Mouse (Mus musculus) forebrain, embryonic 11.5 days (tissue): Measurements from ENCODE around the gene Gm42417. TPM values are rescaled to one million over a fixed set of nuclear protein-coding genes. Genes with fewer than 3 reads are reported as not detected.
A peak's percentile ranks its signal among the peaks of the same experiment; 100 is the strongest.
"Not testable (repeated sequence)": the region's sequence is repeated elsewhere in the genome, so short reads cannot be mapped to it uniquely, and the experiment has no call there.

Experiments
- ATAC-seq: fragments of 200-750 bp; cut with Nextera tagmentation; replicated peaks from 2 replicates; pipeline ENCODE4 v1.8.0; 2017; ENCODE audit warnings: moderate TSS enrichment; ENCODE audit not compliant: low FRiP score
- DNase-seq: peaks from one replicate; pipeline ENCODE4 v3.0.0-alpha.2; 2017; ENCODE audit warnings: low spot score
- H3K27ac ChIP-seq: fragments of 300-500 bp; sonication (generic); 2 replicates; pipeline ENCODE4 v1.5.1; 2014; ENCODE audit warnings: low read depth, low read length
- H3K27me3 ChIP-seq: fragments of 300-500 bp; sonication (generic); 2 replicates; pipeline ENCODE4 v1.6.1; 2014; ENCODE audit warnings: mild to moderate bottlenecking, low read length, mixed read lengths; ENCODE audit not compliant: control insufficient read depth, insufficient read depth
- H3K36me3 ChIP-seq: fragments of 300-500 bp; sonication (generic); 2 replicates; pipeline ENCODE4 v1.6.1; 2014; ENCODE audit warnings: mild to moderate bottlenecking, low read length, moderate library complexity, mixed read lengths; ENCODE audit not compliant: control insufficient read depth, insufficient read depth
- H3K4me1 ChIP-seq: fragments of 300-500 bp; sonication (generic); replicated peaks from 2 replicates; pipeline ENCODE4 v1.6.1; 2014; ENCODE audit warnings: low read length, mixed read lengths; ENCODE audit not compliant: control insufficient read depth, insufficient read depth
- H3K4me2 ChIP-seq: fragments of 300-500 bp; sonication (generic); 2 replicates; pipeline ENCODE4 v1.6.1; 2014; ENCODE audit warnings: low read depth, mild to moderate bottlenecking, low read length, moderate library complexity, mixed read lengths; ENCODE audit not compliant: severe bottlenecking
- H3K4me3 ChIP-seq: fragments of 300-500 bp; sonication (generic); 2 replicates; pipeline ENCODE4 v1.5.1; 2014; ENCODE audit warnings: low read depth, low read length
- H3K9ac ChIP-seq: fragments of 300-500 bp; sonication (generic); 2 replicates; pipeline ENCODE4 v1.6.1; 2014; ENCODE audit warnings: low read length
- H3K9me3 ChIP-seq: fragments of 300-500 bp; sonication (generic); 2 replicates; pipeline ENCODE4 v1.6.1; 2016; ENCODE audit warnings: low read length, mixed read lengths; ENCODE audit not compliant: control insufficient read depth
- WGBS: fragments of 180-500 bp; shearing (Covaris S2); extraction: QIAGEN DNeasy Blood & Tissue Kit; methylation state at CpG from one replicate; pipeline ENCODE4 v1.1.7; 2014; 5-methylcytosine and 5-hydroxymethylcytosine counted together
- polyA plus RNA-seq: library from polyadenylated mRNA; unstranded; fragments of >200 nt; fragmentation: Nextera tagmentation; extraction: Ambion mirVana; gene quantifications from 2 replicates; pipeline ENCODE4 v1.2.1, GENCODE M21; 2014

Gm42417 gene
- polyA plus RNA-seq, 1 experiment from 2014 or later, result not detected

DNA sequence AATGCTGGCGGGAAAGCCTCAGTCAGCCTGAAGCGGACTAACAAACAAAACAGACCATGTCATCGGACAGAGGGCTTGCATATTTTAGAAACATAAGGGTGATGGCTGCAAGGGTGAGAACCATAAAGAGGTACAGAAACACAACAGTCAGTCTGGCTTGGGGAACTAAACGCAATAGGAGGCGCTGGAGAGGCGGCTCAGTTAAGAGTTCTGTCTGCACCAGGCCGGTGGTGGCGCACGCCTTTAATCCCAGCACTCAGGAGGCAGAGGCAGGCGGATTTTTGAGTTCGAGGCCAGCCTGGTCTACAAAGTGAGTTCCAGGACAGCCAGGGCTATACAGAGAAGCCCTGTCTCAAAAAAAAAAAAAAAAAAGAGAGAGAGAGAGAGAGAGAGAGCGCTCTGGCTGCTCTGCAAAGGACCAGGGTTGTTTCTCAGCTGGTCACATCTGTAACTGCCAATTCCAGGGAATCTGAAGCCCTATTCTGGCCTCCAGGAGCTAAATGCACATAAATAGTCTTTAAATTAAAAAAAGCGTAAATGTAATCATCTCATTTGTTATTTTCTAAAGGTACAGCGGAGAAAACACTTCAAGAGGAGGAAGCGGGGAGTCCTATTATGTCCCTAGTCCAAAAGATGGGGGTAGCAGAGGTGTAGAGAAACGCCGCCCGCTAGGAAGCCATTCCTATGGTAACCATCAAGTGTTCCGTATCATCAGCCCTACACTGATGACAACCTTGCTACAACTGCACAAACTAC lies 6.8 kb upstream of the Gm42417 start:
- H3K27me3 ChIP-seq, result no peaks in the 10 kb centered on the region
- H3K27ac ChIP-seq, result no peak overlapping the region
- ATAC-seq, result no peak
- DNase-seq, result no peak
- peak overlapping the region; percentile 73 for H3K4me2 ChIP-seq
- H3K4me3 ChIP-seq, result peak overlapping the region; percentile 59
- 69% methylated on average over 19 of the region's 19 CpGs for WGBS
- peaks cover 17% of the 10 kb centered on the region for H3K36me3 ChIP-seq
- H3K9ac ChIP-seq, result peak overlapping the region; percentile 75
- peaks cover 13% of the 10 kb centered on the region for H3K4me1 ChIP-seq
- no peaks in the 10 kb centered on the region for H3K9me3 ChIP-seq

DNA sequence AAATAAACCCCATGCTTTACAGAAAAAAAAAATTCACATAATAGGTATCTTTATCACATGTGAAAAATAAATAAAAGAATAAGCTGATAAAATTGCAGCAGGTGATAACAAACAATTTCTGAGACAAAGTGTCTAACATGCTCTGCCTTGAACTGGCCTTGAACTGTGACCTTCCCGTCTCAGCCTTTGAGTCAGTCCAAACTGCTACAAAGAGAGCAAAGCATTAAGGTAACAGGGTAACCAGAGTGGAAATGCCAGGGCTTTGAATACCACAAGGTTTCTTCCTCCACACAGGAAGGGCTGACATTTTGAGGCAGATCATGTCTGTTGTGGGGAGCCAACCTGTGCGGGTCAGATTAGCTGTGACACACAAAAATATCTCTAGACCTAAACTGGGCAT lies 6.2 kb upstream of the Gm42417 start:
- Histone ChIP-seq H3K9ac (no peak overlapping the region), H3K4me3 (no peak overlapping the region), H3K9me3 (no peaks in the 10 kb centered on the region), H3K4me1 (peaks cover 13% of the 10 kb centered on the region), H3K4me2 (no peak overlapping the region), H3K27ac (no peak overlapping the region), H3K27me3 (no peaks in the 10 kb centered on the region), H3K36me3 (peaks cover 12% of the 10 kb centered on the region)
- ATAC-seq, result no peak
- no peak for DNase-seq
- 80% methylated on average over 2 of the region's 2 CpGs for WGBS

DNA sequence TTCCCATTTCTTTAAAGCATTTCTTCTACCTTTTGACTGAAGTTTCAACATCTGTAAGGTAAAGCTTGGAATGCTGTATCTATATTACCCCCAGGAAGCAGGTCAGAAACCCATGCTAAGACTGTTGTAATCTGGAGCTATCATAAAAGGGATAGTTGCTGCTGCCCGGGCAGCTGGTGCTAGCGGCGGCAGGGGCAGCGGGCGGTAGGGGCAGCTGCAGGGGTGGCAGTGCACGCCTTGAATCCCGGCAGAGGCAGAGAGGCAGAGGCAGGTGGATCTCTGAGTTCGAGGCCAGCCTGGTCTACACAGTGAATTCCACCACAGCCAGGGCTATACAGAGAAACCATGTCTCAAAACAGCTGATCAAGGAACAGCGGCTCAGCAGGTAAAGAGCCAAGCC lies 3.7 kb upstream of the Gm42417 start:
- 93% methylated on average over 9 of the region's 9 CpGs for WGBS
- no peaks in the 10 kb centered on the region for H3K36me3 ChIP-seq

DNA sequence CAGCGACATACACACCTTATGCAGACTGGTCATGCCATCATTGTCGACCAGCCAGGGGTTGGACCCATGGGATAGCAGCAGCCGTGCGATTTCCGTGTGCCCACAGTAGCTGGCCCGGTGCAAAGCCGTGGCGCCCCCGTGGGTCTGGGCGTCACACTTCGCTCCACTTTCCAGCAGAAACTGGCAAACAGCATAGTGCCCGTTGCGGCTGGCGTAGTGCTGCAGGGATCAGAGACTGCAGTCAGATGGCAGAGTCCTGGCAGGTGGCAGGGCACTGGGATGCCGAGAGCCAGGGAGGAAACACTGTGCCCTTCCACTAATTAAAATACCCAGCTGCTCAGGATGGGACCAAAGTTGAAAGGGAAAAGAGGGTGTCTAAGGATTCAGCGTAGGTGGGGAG lies 2.6 kb upstream of the Gm42417 start:
- Histone ChIP-seq H3K9ac (no peak overlapping the region), H3K4me3 (no peak overlapping the region), H3K36me3 (no peaks in the 10 kb centered on the region), H3K9me3 (no peaks in the 10 kb centered on the region), H3K4me1 (peaks cover 7% of the 10 kb centered on the region; the same call in 1 of the 2 replicates), H3K27me3 (no peaks in the 10 kb centered on the region), H3K27ac (no peak overlapping the region), H3K4me2 (no peak overlapping the region)
- WGBS, result 95% methylated on average over 16 of the region's 16 CpGs
- DNase-seq (no peak), ATAC-seq (no peak)

More for the DNA sequence above, 3.7 kb upstream of the Gm42417 start:
- ATAC-seq (no peak), DNase-seq (no peak)
- no peak overlapping the region for H3K27ac ChIP-seq
- H3K4me1 ChIP-seq, result peaks cover 11% of the 10 kb centered on the region
- H3K9ac ChIP-seq, result no peak overlapping the region
- no peak overlapping the region for H3K4me2 ChIP-seq
- no peak overlapping the region for H3K4me3 ChIP-seq
- H3K9me3 ChIP-seq, result no peaks in the 10 kb centered on the region
- no peaks in the 10 kb centered on the region for H3K27me3 ChIP-seq

DNA sequence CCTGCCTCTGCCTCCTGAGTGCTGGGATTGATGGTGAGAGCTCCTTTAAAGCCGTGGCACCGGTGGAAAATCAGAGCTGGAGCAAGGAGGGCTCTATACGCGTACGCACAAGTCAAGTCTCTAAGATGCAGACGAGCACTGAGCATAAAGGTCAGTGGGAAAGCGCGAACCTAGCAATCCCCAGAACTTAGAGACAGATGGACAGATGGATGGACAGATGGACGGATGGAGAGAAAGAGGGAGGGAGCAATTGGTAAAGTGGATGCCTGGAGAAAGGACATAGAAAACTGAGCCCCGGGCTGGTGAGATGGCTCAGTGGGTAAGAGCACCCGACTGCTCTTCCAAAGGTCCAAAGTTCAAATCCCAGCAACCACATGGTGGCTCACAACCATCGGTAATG lies 1.6 kb upstream of the Gm42417 start:
- no peak for DNase-seq
- Histone ChIP-seq H3K4me2 (no peak overlapping the region), H3K27me3 (no peaks in the 10 kb centered on the region), H3K9me3 (no peaks in the 10 kb centered on the region), H3K4me1 (0 out of 2 replicates have a peak, but pooled peaks cover 2% of the 10 kb centered on the region), H3K27ac (no peak overlapping the region), H3K36me3 (no peaks in the 10 kb centered on the region), H3K4me3 (no peak overlapping the region), H3K9ac (no peak overlapping the region)
- ATAC-seq, result no peak
- WGBS, result 96% methylated on average over 12 of the region's 12 CpGs

DNA sequence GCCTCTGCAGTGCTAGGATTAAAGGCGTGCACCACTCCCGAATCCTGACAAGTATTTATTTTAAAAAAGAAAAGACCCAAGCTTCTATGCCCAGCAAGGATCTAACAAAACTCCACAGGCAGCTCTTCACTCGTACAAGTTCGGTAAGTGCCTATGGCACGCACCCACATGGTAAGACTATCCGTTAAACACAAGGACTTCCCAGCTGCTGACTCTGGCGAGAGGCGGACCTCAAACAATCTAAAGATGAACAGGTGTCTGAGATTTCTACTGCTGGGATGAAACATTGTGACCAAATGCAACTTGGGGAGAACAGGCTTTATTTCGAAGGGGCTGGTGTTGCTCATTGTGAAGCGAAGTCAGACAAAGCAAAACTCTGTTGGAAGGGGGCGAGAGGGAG lies 903 bp upstream of the Gm42417 start:
- Histone ChIP-seq H3K4me3 (no peak overlapping the region), H3K4me1 (no peaks in the 10 kb centered on the region), H3K27ac (no peak overlapping the region), H3K36me3 (no peaks in the 10 kb centered on the region), H3K9me3 (no peaks in the 10 kb centered on the region), H3K9ac (no peak overlapping the region), H3K27me3 (no peaks in the 10 kb centered on the region), H3K4me2 (no peak overlapping the region)
- whole genome bisulfite sequencing, result 88% methylated on average over 11 of the region's 11 CpGs
- DNase-seq (no peak), ATAC-seq (no peak)

DNA sequence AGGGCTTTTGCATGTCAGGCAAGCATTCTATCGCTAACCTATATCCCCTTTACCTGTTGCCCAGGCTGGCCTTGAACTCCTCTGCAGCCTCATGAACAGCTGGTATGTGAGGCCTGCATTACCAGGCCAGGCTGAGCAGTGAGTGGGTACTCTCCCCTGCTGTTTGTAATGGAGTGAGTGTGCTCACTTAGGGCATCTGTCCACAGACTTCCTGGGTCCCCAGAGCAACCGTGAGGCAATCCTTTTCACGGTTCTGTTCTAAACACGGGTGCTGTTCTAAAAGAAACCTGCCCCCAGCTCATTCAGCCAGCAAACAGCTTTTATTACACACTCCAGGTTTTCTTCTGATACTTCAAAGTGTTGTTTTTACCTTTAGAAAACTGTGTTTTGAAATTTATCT lies 502 bp downstream of the Gm42417 start:
- 88% methylated on average over 4 of the region's 4 CpGs for WGBS
- ATAC-seq, result no peak
- Histone ChIP-seq H3K9ac (no peak overlapping the region), H3K36me3 (no peaks in the 10 kb centered on the region), H3K4me2 (no peak overlapping the region), H3K27ac (no peak overlapping the region), H3K4me3 (no peak overlapping the region), H3K9me3 (no peaks in the 10 kb centered on the region), H3K27me3 (no peaks in the 10 kb centered on the region), H3K4me1 (no peaks in the 10 kb centered on the region)
- no peak for DNase-seq

DNA sequence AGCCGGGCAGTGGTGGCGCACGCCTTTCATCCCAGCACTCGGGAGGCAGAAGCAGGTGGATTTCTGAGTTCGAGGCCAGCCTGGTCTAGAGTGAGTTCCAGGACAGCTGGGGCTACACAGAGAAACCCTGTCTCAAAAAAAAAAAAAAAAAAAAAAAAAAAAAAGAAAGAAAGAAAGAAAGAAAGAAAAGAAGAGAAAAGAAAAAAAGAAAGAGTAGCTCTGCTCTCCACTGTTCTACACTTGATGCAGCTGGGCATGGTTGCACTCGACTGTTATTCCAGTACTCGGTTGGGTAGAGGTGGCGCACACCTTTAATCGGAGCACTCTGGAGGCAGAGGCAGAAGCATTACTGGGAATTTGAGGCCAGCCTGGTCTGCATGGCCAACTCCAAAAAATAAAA lies 2.4 kb downstream of the Gm42417 start, which contains the start of gene Ankrd23:
Gene Ankrd23 (minus strand): TSS at position 101 of the 400 bp plus-strand sequence.
- H3K27ac ChIP-seq, H3K27me3 ChIP-seq, H3K4me1 ChIP-seq, H3K9me3 ChIP-seq, H3K9ac ChIP-seq, DNase-seq, H3K4me3 ChIP-seq, H3K4me2 ChIP-seq, ATAC-seq, H3K36me3 ChIP-seq: not testable (repeated sequence)
- WGBS, result 94% methylated on average over 9 of the region's 9 CpGs

DNA sequence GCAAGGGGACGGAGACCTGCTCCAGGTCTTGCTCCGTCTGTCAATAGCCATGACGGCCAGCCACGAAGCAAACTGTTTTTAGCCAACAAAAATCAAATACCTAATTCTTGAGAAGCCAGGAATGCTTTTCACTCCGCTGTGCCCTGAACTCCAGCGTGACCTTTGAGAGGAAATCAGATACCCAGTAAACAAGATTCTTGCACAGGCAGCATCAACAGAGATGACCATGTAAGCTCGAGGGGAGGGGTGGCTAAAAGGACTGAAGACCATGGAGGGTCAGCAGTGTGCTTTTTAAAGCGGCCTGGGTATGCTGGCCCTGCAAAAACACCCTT lies 2.9 kb downstream of the Gm42417 start:
- Histone ChIP-seq H3K4me2 (no peak overlapping the region), H3K27ac (no peak overlapping the region), H3K9ac (no peak overlapping the region), H3K36me3 (no peaks in the 10 kb centered on the region), H3K27me3 (no peaks in the 10 kb centered on the region), H3K4me1 (no peaks in the 10 kb centered on the region), H3K4me3 (no peak overlapping the region), H3K9me3 (no peaks in the 10 kb centered on the region)
- 82% methylated on average over 8 of the region's 8 CpGs for WGBS
- DNase-seq, result no peak
- ATAC-seq, result no peak
